Mouse (Mus musculus): ENCODE data around the gene Tex264. TPM values are rescaled to one million over a fixed set of nuclear protein-coding genes. Genes with fewer than 3 reads are reported as not detected.
"Not testable (repeated sequence)": the region's sequence is repeated elsewhere in the genome, so short reads cannot be mapped to it uniquely, and the experiment has no call there.

The Tex264 gene
- total RNA-seq, 4 experiments from 2014 or later: 94.4 to 115 (median 103) TPM

DNA sequence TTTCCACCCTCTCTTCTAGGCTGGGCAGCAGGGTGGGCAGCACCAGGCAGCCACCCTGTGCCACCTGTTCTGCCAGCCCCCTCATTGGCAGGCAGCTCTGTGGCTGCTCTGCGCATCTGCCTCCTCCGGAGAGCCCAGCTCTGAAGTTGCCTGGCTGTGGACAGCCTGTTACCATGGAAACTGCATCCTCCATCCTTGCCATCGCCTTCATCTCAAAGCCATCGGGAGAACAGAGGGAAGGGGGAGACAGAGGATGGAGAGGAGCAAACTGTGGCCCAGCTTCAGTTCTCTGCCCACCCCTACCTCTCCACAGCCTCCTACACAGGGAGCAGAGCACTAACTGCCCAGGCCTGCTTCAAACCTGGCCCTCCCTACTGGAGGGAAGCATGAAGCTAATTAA is 21.3 kb downstream of the Tex264 start:
- peak in 1 of 2 experiments; percentile 93 for DNase-seq (ENCODE audit: low spot score in 2 of 2)

GRCm38 (mm10) chr9:106663200-106663599 is 22.5 kb downstream of the Tex264 start:
- DNase-seq (ENCODE audit: low spot score in 2 of 2): no peak

- no peak for DNase-seq (ENCODE audit: low spot score in 2 of 2)
Measured at GRCm38 (mm10) chr9:106659935-106660334, 25.8 kb downstream of the Tex264 start.

- DNase-seq (ENCODE audit: low spot score in 2 of 2): no peak
Measured at GRCm38 (mm10) chr9:106659441-106659840, 26.3 kb downstream of the Tex264 start.

GRCm38 (mm10) chr9:106657592-106657991 is 28.1 kb downstream of the Tex264 start:
- no peak for DNase-seq (ENCODE audit: low spot score in 2 of 2)

DNA sequence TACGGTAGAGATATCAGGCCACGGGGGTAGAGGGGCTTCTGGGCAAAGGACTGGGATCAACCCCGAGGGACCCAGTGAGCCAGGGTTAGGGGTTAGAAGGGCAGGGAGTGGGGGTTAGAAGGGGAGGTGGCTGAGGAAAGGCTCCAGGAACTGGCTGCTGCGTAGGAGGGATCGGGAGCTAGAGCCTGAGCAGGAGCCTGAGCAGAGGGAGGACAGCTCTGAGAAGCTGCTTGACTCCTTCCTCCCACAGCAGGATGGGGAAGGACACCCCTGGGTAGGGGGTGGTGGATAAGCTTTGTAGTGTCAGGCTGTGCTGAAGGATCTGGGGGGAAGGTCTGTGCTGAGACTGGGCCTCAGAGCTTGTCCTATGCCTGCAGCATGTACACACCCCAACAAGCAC is 28.9 kb downstream of the Tex264 start:
- no peak for DNase-seq (ENCODE audit: low spot score in 2 of 2)

DNA sequence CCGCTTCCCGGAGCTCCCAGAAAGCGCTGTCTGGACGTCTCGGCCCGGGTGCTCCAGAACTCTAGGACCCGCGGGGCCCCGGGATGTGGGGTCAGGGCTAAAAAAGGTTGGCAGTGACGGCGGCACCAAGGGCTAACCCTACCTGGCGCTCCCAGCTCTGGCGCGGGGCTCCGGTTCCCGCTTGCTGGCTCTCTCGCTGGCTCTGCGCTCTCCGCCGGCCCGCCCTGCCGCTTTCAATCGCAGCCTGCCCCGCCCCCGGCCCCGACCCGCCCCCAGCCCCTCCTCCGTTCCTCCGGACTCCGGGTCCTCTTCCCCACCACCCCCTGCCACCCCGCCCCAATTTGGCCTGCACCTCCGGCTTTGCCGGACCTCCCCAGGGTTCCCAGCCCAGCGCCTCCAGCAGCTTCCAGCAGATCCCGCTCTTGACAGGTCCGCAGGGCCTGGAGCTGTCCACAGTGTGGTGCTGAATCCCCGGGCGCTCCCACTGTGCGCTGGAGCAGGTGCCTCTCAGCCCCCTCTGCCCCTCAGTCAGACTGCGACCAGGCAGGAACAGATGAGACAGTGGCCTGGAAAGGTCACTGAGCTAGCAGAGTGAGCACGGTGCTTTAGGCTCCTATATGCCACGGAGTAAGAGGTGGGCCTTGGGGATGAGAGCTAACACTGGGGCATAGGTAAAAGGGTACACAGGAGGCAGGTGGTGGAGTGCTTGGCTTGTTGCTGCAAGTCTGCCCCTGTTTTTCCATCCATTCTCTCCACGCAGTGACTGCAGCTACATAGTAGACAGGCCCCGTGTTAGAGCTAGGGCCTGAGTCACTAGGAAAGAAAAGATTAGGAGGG is 29.6 kb downstream of the Tex264 start, which contains the start of gene Grm2:
TSS of gene Grm2 (minus strand) at position 199 of the 837 bp plus-strand sequence.
- no peak for DNase-seq (ENCODE audit: low spot score in 2 of 2)

DNA sequence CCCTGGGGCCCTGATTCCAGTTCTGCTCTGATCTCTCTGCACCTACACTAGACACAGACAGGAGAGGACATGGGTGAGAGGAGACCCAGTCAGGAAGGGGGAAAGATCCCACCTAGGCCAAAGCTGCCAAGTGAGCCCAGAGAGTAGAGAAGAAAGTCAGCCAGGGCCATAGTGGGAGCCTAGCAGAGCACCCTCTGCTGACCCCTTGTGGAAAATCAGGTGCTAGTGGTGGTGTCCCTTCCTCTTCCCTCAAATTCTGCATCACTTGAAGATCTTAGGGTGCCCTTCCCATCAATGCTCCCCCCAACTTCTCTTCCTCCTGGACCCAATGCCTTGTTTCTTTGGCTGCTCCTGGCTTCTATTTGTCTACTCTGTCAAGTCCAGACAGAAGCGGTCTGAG is 33.0 kb downstream of the Tex264 start:
- DNase-seq (ENCODE audit: low spot score in 2 of 2): no peak

- DNase-seq (ENCODE audit: low spot score in 2 of 2): no peak
Measured at GRCm38 (mm10) chr9:106647226-106647625, 38.5 kb downstream of the Tex264 start.

DNA sequence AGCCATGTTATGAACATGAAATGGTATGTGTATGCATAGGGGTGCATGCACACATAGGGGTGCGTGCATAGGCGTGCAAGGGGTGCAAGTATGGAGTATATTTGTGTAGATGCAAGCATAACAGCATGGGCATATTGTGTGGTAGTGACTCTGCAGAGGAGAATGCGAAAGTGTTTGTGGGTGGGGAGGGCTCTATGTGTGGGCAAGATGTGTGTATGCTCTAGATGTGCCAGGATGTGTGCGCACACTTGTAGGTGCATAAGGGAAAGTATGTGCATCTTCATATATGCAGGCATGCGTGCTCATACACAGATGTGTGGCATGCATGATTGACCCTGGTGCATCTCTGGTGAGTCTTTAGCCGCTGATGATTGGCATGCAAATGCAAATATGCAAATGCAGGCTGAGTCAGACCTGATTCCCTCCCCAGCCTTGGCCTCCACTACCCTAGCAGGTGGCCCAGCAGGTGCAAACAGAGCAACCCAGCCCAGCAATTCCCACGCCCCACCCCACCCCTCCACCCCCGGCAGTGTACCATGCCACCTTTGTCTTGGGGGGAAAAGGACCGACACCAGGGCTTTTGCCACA is 39.9 kb downstream of the Tex264 start:
- DNase-seq (ENCODE audit: low spot score in 2 of 2): no peak

DNA sequence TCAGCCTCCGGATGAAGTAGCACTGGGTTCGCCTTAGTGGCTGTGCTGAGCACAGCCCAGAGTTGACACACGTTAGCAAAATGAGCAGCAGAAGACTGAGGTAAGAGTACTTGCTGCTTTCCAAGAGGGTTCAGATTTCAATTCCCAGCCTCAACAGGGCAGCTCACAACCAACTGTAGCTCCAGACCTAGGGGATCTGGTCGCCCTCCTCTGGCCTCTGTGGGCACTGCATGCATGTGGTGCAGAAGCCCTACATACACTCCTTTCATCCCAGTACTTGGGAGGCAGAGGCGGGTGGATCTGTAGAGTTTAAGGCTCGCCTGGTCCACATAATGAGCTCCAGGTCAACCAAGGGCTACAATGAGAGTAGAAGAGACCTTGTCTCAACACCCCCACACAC is 41.9 kb downstream of the Tex264 start:
- DNase-seq (ENCODE audit: low spot score in 2 of 2): no peak

GRCm38 (mm10) chr9:106643128-106643527 is 42.6 kb downstream of the Tex264 start:
- DNase-seq (ENCODE audit: low spot score in 2 of 2): no peak

DNA sequence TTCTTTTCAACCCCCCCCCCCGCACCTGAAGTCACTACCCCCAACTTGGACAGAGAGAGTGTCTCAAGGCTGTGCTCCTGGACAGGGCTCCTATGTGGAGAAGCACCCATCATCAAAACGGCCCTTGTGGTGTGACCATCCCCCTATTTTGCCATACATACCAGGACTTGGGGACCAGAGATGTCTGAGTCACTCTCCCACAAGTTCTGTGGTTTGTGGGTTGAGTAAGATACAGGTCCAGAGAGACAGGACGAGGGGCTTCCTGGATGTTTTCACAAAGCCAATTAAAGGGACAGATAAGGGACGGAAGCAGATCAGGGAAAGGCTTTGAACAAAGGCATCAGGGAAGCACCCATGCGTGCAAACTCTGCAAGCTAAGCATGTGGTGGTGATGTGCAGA is 44.4 kb downstream of the Tex264 start:
- no peak for DNase-seq (ENCODE audit: low spot score in 2 of 2)

- DNase-seq (ENCODE audit: low spot score in 2 of 2): no peak
Measured at GRCm38 (mm10) chr9:106638154-106638553, 47.6 kb downstream of the Tex264 start.

DNA sequence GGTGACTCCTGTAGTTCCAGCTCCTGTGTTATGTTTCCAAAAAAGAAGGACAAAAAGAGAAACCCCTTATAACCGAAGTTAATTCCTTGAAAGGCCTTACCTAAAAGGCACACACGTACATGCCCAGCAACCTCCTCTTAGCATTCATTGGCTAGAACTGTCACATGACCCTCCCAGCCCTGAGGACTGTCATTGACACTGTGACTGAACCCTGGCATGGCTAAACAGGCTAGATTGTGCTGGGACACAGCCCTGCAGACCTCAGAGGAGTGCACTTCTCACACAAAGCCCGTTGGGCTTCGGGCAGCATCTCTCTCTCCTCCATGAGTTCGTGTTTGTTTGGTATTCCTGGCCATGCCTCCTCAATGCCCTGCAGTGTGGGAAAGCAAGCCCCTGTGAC is 53.5 kb downstream of the Tex264 start:
- no peak for DNase-seq (ENCODE audit: low spot score in 2 of 2)

GRCm38 (mm10) chr9:106627796-106628195 is 57.9 kb downstream of the Tex264 start:
- not testable (repeated sequence) for DNase-seq (ENCODE audit: low spot score in 2 of 2)

DNA sequence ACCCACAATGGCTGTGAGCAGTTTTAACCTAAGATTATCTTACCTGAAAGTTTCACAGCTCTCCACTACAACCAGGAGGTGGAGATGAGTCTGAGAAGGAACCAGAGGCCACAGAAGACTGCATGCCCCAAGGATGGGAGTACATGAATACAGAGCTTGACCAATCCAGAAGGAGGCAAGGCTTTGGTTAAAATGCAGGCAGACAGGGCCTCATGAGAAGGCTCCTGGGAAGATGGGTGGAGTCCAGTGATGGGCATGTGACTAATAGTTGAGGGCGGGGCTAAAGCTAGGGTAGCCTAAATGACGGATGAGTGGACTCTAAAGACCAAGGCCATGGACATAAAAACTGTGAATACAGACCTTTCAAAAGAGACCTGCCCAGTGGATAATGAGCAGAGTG is 59.4 kb downstream of the Tex264 start, which contains the start of gene Iqcf6:
TSS of gene Iqcf6 (plus strand) at position 301 of the 400 bp plus-strand sequence.
- no peak for DNase-seq (ENCODE audit: low spot score in 2 of 2)

DNA sequence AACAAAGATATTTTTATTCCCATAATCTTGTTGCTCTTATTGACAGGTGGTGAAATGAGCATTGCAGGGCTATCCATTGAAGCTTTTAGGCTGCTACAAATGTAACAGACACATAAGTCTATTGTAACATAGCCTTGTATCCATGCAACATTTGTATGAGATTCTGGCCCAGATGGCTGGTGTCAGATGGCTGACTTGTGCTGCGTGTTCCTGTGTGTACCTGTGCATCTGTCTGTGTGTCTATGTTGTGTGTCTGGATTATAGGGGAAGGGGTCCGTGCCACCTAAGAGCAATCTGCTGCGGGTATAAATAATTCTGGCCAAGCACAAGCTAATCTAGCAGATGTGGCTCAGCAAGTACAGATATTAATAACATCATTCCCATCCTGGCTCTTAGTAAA is 68.2 kb downstream of the Tex264 start:
- DNase-seq (ENCODE audit: low spot score in 2 of 2): no peak

- DNase-seq (ENCODE audit: low spot score in 2 of 2): no peak
Measured at GRCm38 (mm10) chr9:106616306-106616705, 69.4 kb downstream of the Tex264 start.

DNA sequence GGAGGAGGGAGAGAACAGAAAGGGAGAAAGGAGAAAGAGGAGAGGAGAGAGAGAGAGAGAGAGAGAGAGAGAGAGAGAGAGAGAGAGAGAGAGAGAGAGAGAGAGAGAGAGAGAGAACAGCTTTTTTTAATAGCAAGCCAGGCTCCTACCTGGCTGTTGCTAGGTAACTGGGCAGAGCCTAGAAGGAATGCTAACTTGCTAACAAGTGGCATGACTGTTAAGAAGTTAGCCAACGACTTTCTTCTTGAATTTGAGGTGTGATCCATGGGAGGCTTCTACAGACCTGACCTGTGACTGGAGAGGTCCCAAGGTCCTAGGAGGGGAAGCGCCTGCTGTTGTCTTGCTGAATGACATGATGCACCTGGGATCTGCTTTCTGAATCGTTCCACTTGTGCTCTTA is 71.1 kb downstream of the Tex264 start:
- DNase-seq (ENCODE audit: low spot score in 2 of 2): no peak

DNA sequence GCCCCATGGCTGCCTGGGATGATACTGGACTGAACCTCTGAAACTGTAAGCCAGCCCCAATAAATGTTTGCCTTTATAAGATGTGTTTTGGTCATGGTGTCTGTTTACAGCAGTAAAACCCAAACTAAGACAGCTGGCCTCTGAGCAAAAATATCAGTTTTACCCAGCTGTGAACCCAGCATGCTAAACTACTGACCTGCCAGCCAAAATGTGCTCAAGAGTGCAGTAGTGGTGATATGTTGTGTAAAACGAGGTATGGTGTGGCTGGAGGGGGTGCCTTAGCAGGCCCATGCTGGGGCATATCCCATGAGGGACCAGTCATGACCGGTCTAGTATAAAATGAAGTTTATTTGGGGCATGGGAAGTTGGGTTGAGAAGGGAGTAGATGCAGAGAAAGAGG is 71.8 kb downstream of the Tex264 start:
- DNase-seq (ENCODE audit: low spot score in 2 of 2): no peak

DNA sequence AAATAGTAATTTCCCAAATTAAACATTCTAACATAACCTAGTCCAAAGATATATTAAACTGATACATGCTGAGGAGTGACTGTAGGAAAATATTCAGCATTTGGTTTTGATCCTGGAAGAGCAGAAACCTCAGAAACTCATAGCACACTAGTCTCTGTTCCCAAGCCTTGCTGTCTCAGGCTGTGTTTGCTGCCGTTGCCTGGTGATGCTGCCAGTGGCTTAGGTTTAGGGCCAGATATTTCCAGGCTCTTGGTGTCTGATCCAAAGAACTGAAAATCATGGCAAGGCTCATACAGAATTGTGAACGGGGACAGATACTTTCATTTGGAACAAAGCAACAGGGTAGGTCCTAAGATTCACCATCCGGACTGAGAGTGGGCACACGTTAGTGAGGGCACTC is 75.0 kb downstream of the Tex264 start:
- no peak for DNase-seq (ENCODE audit: low spot score in 2 of 2)
